Comparison of ENCODE assay signal across 8 mouse cellular contexts in the genomic region with DNA sequence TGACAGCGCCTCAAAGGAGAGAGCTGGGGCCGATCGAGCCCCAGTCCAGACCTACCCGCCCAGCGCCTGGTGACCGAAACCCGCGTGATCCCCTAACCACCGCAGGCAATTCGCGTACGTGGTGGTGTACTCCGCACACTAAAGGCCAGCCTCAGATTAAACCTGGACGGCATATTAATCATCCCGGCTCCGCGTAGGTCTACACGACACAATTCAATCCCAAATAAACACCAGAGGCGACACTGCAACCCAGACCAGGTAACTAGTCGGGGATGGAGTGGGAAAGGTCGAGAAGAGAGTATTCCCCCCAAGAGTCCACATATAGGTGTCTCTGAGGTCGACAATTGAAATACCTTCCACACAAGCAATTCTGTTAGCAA.
DNase-seq lines count a peak whose midpoint lies in the region; ATAC-seq lines count a peak whose summit lies in the region.

No protein-coding gene starts in this region.

- H3K9me3 ChIP-seq in heart, embryonic 11.5 days (replicated peaks; ENCODE audit: control insufficient read depth, low read length), result no peaks in the 10 kb centered on the region
- H3K9me3 ChIP-seq in forebrain, embryonic 12.5 days, result no peaks in the 10 kb centered on the region
- H3K9me3 ChIP-seq in liver, embryonic 13.5 days (replicated peaks), result no peaks in the 10 kb centered on the region

- no peak for DNase-seq in heart, postnatal 4 days
- DNase-seq in CD4-positive helper T cell, adult 2 months (ENCODE audit: low read depth, low spot score), result peak; percentile 32
- no peak for DNase-seq in liver, embryonic 13.5 days
- no peak for DNase-seq in urinary bladder, postnatal 4 days (ENCODE audit: low spot score in 2 of 2)
- DNase-seq in adrenal gland, postnatal 25 days, result no peak
- DNase-seq in left cerebral cortex, postnatal 25 days (ENCODE audit: low spot score in 2 of 2), result no peak

- H3K4me1 ChIP-seq in heart, embryonic 11.5 days (ENCODE audit: control insufficient read depth, insufficient read depth, low read length), result peaks cover 15% of the 10 kb centered on the region
- H3K4me1 ChIP-seq in forebrain, embryonic 12.5 days, result peaks cover 46% of the 10 kb centered on the region
- peaks cover 46% of the 10 kb centered on the region for H3K4me1 ChIP-seq in liver, embryonic 13.5 days (replicated peaks)

- peak overlapping the region; percentile 87 for H3K9ac ChIP-seq in heart, embryonic 11.5 days (ENCODE audit: low read depth, low read length)
- H3K9ac ChIP-seq in forebrain, embryonic 12.5 days, result peak overlapping the region; percentile 81
- peak overlapping the region; percentile 81 for H3K9ac ChIP-seq in liver, embryonic 13.5 days

- peak overlapping the region; percentile 73 for H3K27ac ChIP-seq in heart, embryonic 11.5 days (ENCODE audit: low read depth, low read length)
- H3K27ac ChIP-seq in forebrain, embryonic 12.5 days, result peak overlapping the region; percentile 85
- 0 out of 2 replicates have a peak overlapping the region, but pooled peaks have one; percentile 58 for H3K27ac ChIP-seq in liver, embryonic 13.5 days

- peaks cover 68% of the 10 kb centered on the region for H3K27me3 ChIP-seq in heart, embryonic 11.5 days (ENCODE audit: control insufficient read depth, insufficient read depth, low read length)
- H3K27me3 ChIP-seq in forebrain, embryonic 12.5 days, result peaks cover 86% of the 10 kb centered on the region
- H3K27me3 ChIP-seq in liver, embryonic 13.5 days, result peaks cover 81% of the 10 kb centered on the region

- no peak for ATAC-seq in heart, embryonic 11.5 days (replicated peaks; ENCODE audit: insufficient number of reproducible peaks, low FRiP score, low TSS enrichment)
- no peak; the same call in 1 of the 2 replicates for ATAC-seq in forebrain, embryonic 12.5 days (ENCODE audit: low FRiP score)
- ATAC-seq in liver, embryonic 13.5 days (ENCODE audit: low read depth), result no peak

- peak overlapping the region; percentile 67 for H3K4me3 ChIP-seq in heart, embryonic 11.5 days (ENCODE audit: low read depth, low read length)
- H3K4me3 ChIP-seq in forebrain, embryonic 12.5 days (replicated peaks), result peak overlapping the region; percentile 65
- peak overlapping the region; percentile 72 for H3K4me3 ChIP-seq in liver, embryonic 13.5 days (replicated peaks)

- intact Hi-C loops in left cerebral cortex, postnatal 25 days (cut with DNase I), result loop anchor here (2.0 to 5.0 kb wide), 3 partner anchors 13 to 270 kb away; no protein-coding TSS in a partner anchor

- WGBS in heart, embryonic 11.5 days (ENCODE audit: insufficient replicate concordance), result 1% methylated on average over 22 of the region's 22 CpGs
- WGBS in forebrain, embryonic 12.5 days, result 2% methylated on average over 22 of the region's 22 CpGs
- WGBS in liver, embryonic 13.5 days (ENCODE audit: insufficient replicate concordance), result 3% methylated on average over 22 of the region's 22 CpGs

- H3K36me3 ChIP-seq in heart, embryonic 11.5 days (ENCODE audit: control insufficient read depth, insufficient read depth, low read length), result no peaks in the 10 kb centered on the region
- no peaks in the 10 kb centered on the region for H3K36me3 ChIP-seq in forebrain, embryonic 12.5 days (replicated peaks)
- H3K36me3 ChIP-seq in liver, embryonic 13.5 days, result no peaks in the 10 kb centered on the region

- peak overlapping the region; percentile 84 for H3K4me2 ChIP-seq in heart, embryonic 11.5 days
- H3K4me2 ChIP-seq in forebrain, embryonic 12.5 days, result peak overlapping the region; percentile 77
- H3K4me2 ChIP-seq in liver, embryonic 13.5 days, result peak overlapping the region; percentile 91
